Mouse (Mus musculus): ENCODE measurements around the gene Pip4k2a.

- no peak for TF ChIP-seq POLR2A (IDR thresholded peaks at IDR 0.05; ENCODE audit: low read depth, low read length)
- no peak; the same call in 1 of the 2 replicates for TF ChIP-seq EP300 (IDR thresholded peaks at IDR 0.05; ENCODE audit: low read length)
- TF ChIP-seq CTCF (conservative IDR thresholded peaks at IDR 0.05 in 1 of 2, IDR thresholded peaks at IDR 0.05 in 1 of 2; ENCODE audit: low read depth in 2 of 2, low read length in 2 of 2), result no peak
Measured at GRCm38 (mm10) chr2:18921570-18922180, 76.3 kb downstream of the Pip4k2a start.

Data from CH12.LX (cell line).